Mouse (Mus musculus): ENCODE results near the gene Eid3.

GRCm38 (mm10) chr10:82875446-82875845 is 9.0 kb downstream of the Eid3 start:
- TF ChIP-seq CTCF (IDR thresholded peaks at IDR 0.05; ENCODE audit: extremely low read depth, insufficient read depth, insufficient read length, insufficient replicate concordance) (no peak), POLR2A (IDR thresholded peaks at IDR 0.05; ENCODE audit: low read depth, low read length) (no peak)
